Mouse (Mus musculus): ENCODE data around the gene Chn2. TPM values are rescaled to one million over a fixed set of nuclear protein-coding genes. Genes with fewer than 3 reads are reported as not detected.

Chn2 gene
- total and polyA plus RNA-seq, 3 experiments, result not detected

DNA sequence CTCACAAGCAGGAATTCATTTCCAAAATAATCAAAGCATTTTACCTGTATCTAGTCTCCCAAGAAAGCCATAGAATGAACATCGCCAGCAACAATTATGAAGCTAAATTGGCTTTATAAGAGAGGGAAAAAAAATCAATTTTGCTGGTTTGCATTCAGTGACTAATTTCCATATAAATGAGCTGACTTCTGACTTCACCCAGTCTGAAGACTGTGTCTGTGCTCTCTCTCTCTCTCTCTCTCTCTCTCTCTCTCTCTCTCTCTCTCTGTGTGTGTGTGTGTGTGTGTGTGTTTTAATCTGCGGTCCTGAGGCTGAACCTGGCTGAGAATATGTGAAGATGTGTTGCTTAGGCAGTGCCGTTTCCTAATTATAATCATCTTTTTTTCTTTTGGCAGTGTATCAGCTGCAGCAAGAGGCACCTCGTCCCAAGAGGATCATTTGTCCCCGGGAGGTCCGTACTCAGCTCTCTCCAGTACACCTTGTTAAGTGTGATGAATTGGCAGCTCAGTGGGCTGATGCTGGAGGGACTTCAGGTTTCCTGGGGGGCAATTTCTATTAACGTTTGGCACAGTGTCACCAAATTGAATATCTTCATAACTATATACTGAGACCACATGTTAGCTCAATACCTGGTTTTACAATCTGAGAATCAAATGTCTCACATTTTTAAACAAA is 154.4 kb downstream of the Chn2 start:
- dilution Hi-C loops (cut with MboI; ENCODE audit: extremely low pct_ligation_motif_present, extremely low pct_unique_long_range_greater_than_20kb, low sequenced_read_pairs) (no loop called here), in situ Hi-C loops (cut with MboI; ENCODE audit: low pct_ligation_motif_present, low pct_unique_long_range_greater_than_20kb, low sequenced_read_pairs) (no loop called here)
- TF ChIP-seq MAFK (IDR thresholded peaks at IDR 0.05; ENCODE audit: insufficient replicate concordance, low read length), result no peak
- no peak for TF ChIP-seq JUND (conservative IDR thresholded peaks at IDR 0.05; ENCODE audit: low read depth, low read length)
- no peak for TF ChIP-seq PAX5 (IDR thresholded peaks at IDR 0.05; ENCODE audit: low read length)
- TF ChIP-seq EP300 (IDR thresholded peaks at IDR 0.05; ENCODE audit: low read length), result no peak
- TF ChIP-seq POLR2AphosphoS2 (IDR thresholded peaks at IDR 0.05; ENCODE audit: low read depth, low read length), result no peak
- TF ChIP-seq MAZ (IDR thresholded peaks at IDR 0.05; ENCODE audit: low read depth, low read length), result no peak
- no peak for TF ChIP-seq BHLHE40 (IDR thresholded peaks at IDR 0.05; ENCODE audit: low read depth, low read length)
- TF ChIP-seq TBP (conservative IDR thresholded peaks at IDR 0.05; ENCODE audit: low read depth, low read length), result no peak
- TF ChIP-seq NRF1 (IDR thresholded peaks at IDR 0.05; ENCODE audit: low read depth, low read length), result no peak
- TF ChIP-seq IRF4 (IDR thresholded peaks at IDR 0.05; ENCODE audit: low read depth, low read length), result no peak
- no peak for TF ChIP-seq ZMIZ1 (IDR thresholded peaks at IDR 0.05; ENCODE audit: low read depth, low read length)
- no peak for TF ChIP-seq USF1 (IDR thresholded peaks at IDR 0.05; ENCODE audit: low read depth, low read length)
- no peak for TF ChIP-seq MXI1 (IDR thresholded peaks at IDR 0.05; ENCODE audit: low read depth, low read length)
- TF ChIP-seq TCF12 (IDR thresholded peaks at IDR 0.05; ENCODE audit: low read depth, low read length), result no peak
- TF ChIP-seq MYC (IDR thresholded peaks at IDR 0.05; ENCODE audit: low read depth, low read length), result no peak
- no peak for TF ChIP-seq SMC3 (IDR thresholded peaks at IDR 0.05; ENCODE audit: low read depth, low read length)
- TF ChIP-seq ELF1 (IDR thresholded peaks at IDR 0.05; ENCODE audit: low read depth, low read length), result no peak
- TF ChIP-seq SIN3A (IDR thresholded peaks at IDR 0.05; ENCODE audit: low read length), result no peak
- no peak for TF ChIP-seq KAT2A (IDR thresholded peaks at IDR 0.05; ENCODE audit: insufficient replicate concordance, low read length)
- Histone ChIP-seq H3K36me3 (replicated peaks in 1 of 2; ENCODE audit: control insufficient read depth in 1 of 2, insufficient read depth in 1 of 2, low read length in 1 of 2) (no peaks in the 10 kb centered on the region), H3K9me3 (replicated peaks; ENCODE audit: low read length) (no peaks in the 10 kb centered on the region), H3K79me2 (replicated peaks; ENCODE audit: control insufficient read depth, extremely low read depth, insufficient read depth, poor library complexity, severe bottlenecking) (no peaks in the 10 kb centered on the region), H3K27me3 (replicated peaks) (no peaks in the 10 kb centered on the region), H3K9ac (ENCODE audit: insufficient read depth, low read depth) (no peak overlapping the region), H3K27ac (ENCODE audit: insufficient read depth, low read depth) (no peak overlapping the region), H3K4me2 (ENCODE audit: insufficient read depth, low read depth, poor library complexity, severe bottlenecking) (no peak overlapping the region), H3K4me1 (ENCODE audit: control insufficient read depth in 1 of 2, insufficient read depth in 2 of 2) (peaks cover 0 to 4% of the 10 kb centered on the region in 2 experiments; a peak in 2 of 4 replicates), H3K4me3 (replicated peaks in 1 of 3; ENCODE audit: low read depth in 2 of 3, low read length in 2 of 3, poor library complexity in 1 of 3) (no peak overlapping the region)
- no peak for DNase-seq (ENCODE audit: extremely low read depth)

DNA sequence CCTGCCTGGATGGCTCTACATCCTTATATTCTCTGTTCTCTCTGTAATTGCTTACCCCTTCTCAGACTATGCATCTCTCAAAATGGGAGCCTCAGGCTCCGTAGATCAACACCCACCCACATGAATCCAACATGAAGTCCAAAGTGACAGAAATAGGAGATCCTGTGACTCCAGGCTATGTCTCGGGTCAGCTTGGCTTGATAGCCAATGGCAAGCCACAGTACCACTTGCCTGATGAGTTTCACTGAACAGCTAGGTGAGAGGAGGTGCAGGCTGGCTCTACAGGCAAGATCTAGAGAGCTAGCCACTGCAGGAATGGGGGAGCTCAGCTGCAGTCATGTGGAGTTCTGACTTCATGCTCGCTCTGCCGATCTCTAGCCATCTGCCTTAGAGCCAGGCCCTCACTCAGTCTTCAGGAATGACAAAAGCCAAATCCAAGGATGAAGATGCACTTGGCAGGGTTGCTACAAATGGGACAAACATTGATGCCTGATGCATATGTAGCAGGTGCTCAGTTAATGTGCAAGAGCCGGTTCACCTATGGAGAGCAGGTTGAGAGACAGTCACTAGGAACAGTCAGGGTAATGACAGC is 158.6 kb downstream of the Chn2 start:
- peaks cover 0 to 4% of the 10 kb centered on the region in 2 experiments; a peak in 2 of 4 replicates for H3K4me1 ChIP-seq (ENCODE audit: control insufficient read depth in 1 of 2, insufficient read depth in 2 of 2)
- no peaks in the 10 kb centered on the region for H3K27me3 ChIP-seq (replicated peaks)
- dilution Hi-C loops (cut with MboI; ENCODE audit: extremely low pct_ligation_motif_present, extremely low pct_unique_long_range_greater_than_20kb, low sequenced_read_pairs), result no loop called here
- TF ChIP-seq MAZ (IDR thresholded peaks at IDR 0.05; ENCODE audit: low read depth, low read length), result no peak
- TF ChIP-seq MEF2A (IDR thresholded peaks at IDR 0.05; ENCODE audit: borderline replicate concordance, low read depth, low read length), result no peak
- no peak for TF ChIP-seq NRF1 (IDR thresholded peaks at IDR 0.05; ENCODE audit: low read depth, low read length)
- no peak for TF ChIP-seq JUND (conservative IDR thresholded peaks at IDR 0.05; ENCODE audit: low read depth, low read length)
- TF ChIP-seq USF1 (IDR thresholded peaks at IDR 0.05; ENCODE audit: low read depth, low read length), result no peak
- TF ChIP-seq RCOR1 (conservative IDR thresholded peaks at IDR 0.05; ENCODE audit: low read depth, low read length), result no peak
- TF ChIP-seq ZKSCAN1 (IDR thresholded peaks at IDR 0.05; ENCODE audit: borderline replicate concordance, low read depth, low read length), result no peak
- no peak for TF ChIP-seq MXI1 (IDR thresholded peaks at IDR 0.05; ENCODE audit: low read depth, low read length)
- no peak for TF ChIP-seq POLR2AphosphoS2 (IDR thresholded peaks at IDR 0.05; ENCODE audit: low read depth, low read length)
- no peak for TF ChIP-seq PAX5 (IDR thresholded peaks at IDR 0.05; ENCODE audit: low read length)
- no peak for TF ChIP-seq BHLHE40 (IDR thresholded peaks at IDR 0.05; ENCODE audit: low read depth, low read length)
- no peak for TF ChIP-seq MAX (IDR thresholded peaks at IDR 0.05; ENCODE audit: low read length)
- TF ChIP-seq EP300 (IDR thresholded peaks at IDR 0.05; ENCODE audit: low read length), result no peak
- TF ChIP-seq IRF4 (IDR thresholded peaks at IDR 0.05; ENCODE audit: low read depth, low read length), result no peak
- TF ChIP-seq TCF12 (IDR thresholded peaks at IDR 0.05; ENCODE audit: low read depth, low read length), result no peak
- no peak for TF ChIP-seq POLR2A (IDR thresholded peaks at IDR 0.05; ENCODE audit: low read depth, low read length)
- no peaks in the 10 kb centered on the region for H3K79me2 ChIP-seq (replicated peaks; ENCODE audit: control insufficient read depth, extremely low read depth, insufficient read depth, poor library complexity, severe bottlenecking)
- in situ Hi-C loops (cut with MboI; ENCODE audit: low pct_ligation_motif_present, low pct_unique_long_range_greater_than_20kb, low sequenced_read_pairs), result no loop called here
- H3K27ac ChIP-seq (ENCODE audit: insufficient read depth, low read depth), result no peak overlapping the region
- no peaks in the 10 kb centered on the region for H3K36me3 ChIP-seq (replicated peaks in 1 of 2; ENCODE audit: control insufficient read depth in 1 of 2, insufficient read depth in 1 of 2, low read length in 1 of 2)
- no peak overlapping the region for H3K9ac ChIP-seq (ENCODE audit: insufficient read depth, low read depth)
- H3K4me3 ChIP-seq (replicated peaks in 1 of 3; ENCODE audit: low read depth in 2 of 3, low read length in 2 of 3, poor library complexity in 1 of 3), result no peak overlapping the region
- H3K4me2 ChIP-seq (ENCODE audit: insufficient read depth, low read depth, poor library complexity, severe bottlenecking), result no peak overlapping the region
- DNase-seq (ENCODE audit: extremely low read depth), result no peak
- no peaks in the 10 kb centered on the region for H3K9me3 ChIP-seq (replicated peaks; ENCODE audit: low read length)
